Mouse (Mus musculus): Measurements from ENCODE around the gene Nhsl1.

DNA sequence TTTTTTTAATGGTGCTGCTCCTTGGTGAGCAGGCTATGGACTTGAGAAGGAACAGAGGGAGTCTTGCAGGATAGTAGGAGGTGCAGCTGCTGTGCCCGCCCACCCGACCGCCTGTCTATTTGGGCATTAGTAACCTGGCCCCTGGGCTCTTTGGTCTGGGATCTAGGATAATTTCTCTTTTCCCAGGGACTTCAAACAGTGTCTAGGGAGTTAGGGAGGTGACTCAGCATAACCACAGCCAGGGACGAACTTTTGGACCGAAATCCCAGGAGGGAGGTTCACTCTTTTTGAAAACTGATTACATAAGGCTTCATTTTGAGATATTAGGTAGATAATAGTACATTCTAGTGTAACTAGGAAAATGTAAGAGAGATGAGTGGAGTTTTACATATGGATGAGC is 18.9 kb downstream of the Nhsl1 start:
- TF ChIP-seq TCF12 (IDR thresholded peaks at IDR 0.05; ENCODE audit: low read depth, low read length), result no peak
- TF ChIP-seq USF1 (IDR thresholded peaks at IDR 0.05; ENCODE audit: low read depth, low read length), result no peak
- no peak for TF ChIP-seq GABPA (IDR thresholded peaks at IDR 0.05; ENCODE audit: low read depth, low read length)
- no peak for TF ChIP-seq CTCF (IDR thresholded peaks at IDR 0.05 in 2 of 3, conservative IDR thresholded peaks at IDR 0.05 in 1 of 3; ENCODE audit: control insufficient read depth in 1 of 3, insufficient read depth in 1 of 3, low read depth in 2 of 3, low read length in 3 of 3, poor library complexity in 1 of 3, severe bottlenecking in 1 of 3)
- TF ChIP-seq EP300 (IDR thresholded peaks at IDR 0.05; ENCODE audit: low read depth in 1 of 2, low read length in 2 of 2), result no peak
- TF ChIP-seq POLR2AphosphoS2 (IDR thresholded peaks at IDR 0.05; ENCODE audit: low read length), result no peak
- TF ChIP-seq MAX (IDR thresholded peaks at IDR 0.05; ENCODE audit: low read length), result no peak
- TF ChIP-seq GATA1 (IDR thresholded peaks at IDR 0.05; ENCODE audit: low read depth, low read length), result no peak
- TF ChIP-seq JUND (IDR thresholded peaks at IDR 0.05; ENCODE audit: low read depth, low read length), result no peak
- no peak for TF ChIP-seq USF2 (IDR thresholded peaks at IDR 0.05; ENCODE audit: borderline replicate concordance in 1 of 2, insufficient read depth in 1 of 2, low read depth in 1 of 2, low read length in 2 of 2)
- TF ChIP-seq TAL1 (IDR thresholded peaks at IDR 0.05; ENCODE audit: low read length), result no peak
- no peak for TF ChIP-seq BHLHE40 (IDR thresholded peaks at IDR 0.05; ENCODE audit: borderline replicate concordance, low read depth, low read length)
- TF ChIP-seq ZC3H11A (IDR thresholded peaks at IDR 0.05; ENCODE audit: low read depth, low read length), result no peak
- no peak for TF ChIP-seq MYB (IDR thresholded peaks at IDR 0.05; ENCODE audit: low read depth, low read length)

All from MEL (cell line).